Mouse (Mus musculus) T-helper 17 cell (primary cell): ENCODE measurements around the gene Klhl22.

Source experiments
- in situ Hi-C, 2 experiments: fragments of 300-600 bp; cut with MboI, MseI; formaldehyde crosslinking; loops; 1 replicate in 1 of 2; 2 replicates in 1 of 2; pipeline ENCODE4 v1.15.1; 2025; ENCODE audit warnings: high pct_unique_total_duplicates in 2 of 2

Klhl22 gene

GRCm38 (mm10) chr16:17801777-17802455, 42.5 kb downstream of the Klhl22 start:
- in situ Hi-C loops: no loop called here

DNA sequence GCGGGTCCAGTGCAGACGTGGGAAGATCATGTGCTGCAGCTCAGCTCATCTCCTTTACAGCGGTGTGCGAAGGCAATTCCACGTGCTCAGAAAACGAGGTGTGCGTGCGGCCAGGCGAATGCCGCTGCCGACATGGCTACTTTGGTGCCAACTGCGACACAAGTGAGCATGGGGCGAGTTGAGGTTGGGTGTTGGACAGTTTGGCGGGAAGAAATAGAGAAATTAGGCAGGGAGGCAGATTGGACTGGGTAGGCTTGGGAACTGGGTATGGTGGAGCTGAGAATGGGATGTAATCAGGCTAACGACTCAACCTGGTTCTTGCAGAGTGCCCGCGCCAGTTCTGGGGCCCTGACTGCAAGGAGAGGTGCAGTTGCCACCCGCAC, 43.0 kb downstream of the Klhl22 start:
- in situ Hi-C loops: no loop called here

GRCm38 (mm10) chr16:17802839-17803674, 43.6 kb downstream of the Klhl22 start:
- in situ Hi-C loops: no loop called here

DNA sequence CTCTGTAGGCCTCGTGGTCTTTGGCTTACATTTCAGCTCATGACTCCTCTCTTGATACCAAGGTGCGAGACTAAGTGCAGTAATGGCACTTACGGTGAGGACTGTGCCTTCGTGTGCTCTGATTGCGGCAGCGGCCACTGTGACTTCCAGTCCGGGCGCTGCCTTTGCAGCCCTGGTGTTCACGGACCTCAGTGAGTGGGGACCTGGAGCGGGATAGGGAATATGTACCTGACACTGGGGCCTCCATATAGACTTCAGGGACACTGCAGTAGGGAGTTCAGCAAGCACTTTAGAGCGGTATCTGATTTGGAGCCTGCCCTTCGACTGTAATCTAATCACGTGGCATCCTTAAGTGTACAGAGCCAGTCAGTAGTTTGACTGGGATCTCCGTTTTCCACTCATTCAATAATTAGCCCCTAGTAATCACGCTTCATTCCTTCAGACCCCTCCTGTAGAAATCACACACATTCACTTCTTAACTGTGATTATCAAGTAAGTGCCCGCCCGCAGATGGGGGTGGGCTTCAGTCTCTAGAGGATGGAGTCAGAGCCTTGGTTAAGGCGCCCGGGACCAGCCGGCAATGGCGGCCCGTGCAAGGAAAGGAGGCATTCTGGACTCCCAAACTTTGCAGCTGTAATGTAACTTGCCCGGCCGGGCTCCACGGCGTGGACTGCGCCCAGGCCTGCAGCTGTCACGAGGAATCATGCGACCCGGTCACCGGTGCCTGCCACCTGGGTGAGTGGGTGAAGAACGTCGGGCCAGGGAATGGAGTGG, 44.4 kb downstream of the Klhl22 start:
- in situ Hi-C loops: no loop called here

- in situ Hi-C loops: no loop called here
These were observed 45.1 kb downstream of the Klhl22 start for GRCm38 (mm10) chr16:17804449-17804912.

GRCm38 (mm10) chr16:17804982-17805381, 45.6 kb downstream of the Klhl22 start:
- in situ Hi-C loops: loop anchor here in 1 of 2 experiments (5.0 kb wide), 1 partner anchor 73 kb away; the partner anchor contains the start of gene Med15

DNA sequence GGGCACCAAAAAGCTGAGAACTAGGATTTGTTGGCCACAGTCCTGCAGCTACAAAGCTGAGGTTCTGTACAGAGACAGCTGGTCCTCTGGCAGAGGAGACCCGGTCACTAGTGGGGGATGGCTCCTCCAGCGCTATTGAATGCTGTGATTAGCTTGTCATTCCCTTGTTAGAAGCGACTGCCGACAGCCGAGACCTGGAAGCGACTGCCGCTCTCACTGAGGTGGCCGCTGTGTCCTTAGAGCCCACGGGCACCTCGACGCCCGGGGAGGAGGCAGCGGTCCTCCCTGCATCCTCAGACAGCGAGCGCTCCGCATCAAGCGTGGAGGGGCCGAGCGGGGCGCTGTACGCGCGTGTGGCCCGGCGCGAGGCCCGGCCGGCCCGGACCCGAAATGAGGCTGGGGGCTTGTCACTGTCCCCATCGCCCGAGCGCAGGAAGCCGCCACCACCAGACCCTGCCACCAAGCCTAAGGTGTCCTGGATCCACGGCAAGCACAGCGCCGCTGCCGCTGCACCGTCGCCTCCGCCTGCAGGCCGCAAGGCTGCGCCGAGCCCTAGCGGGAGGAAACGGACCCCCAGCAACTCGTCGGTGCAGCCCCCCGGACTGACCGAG, 47.3 kb downstream of the Klhl22 start:
- in situ Hi-C loops: loop anchor here in 1 of 2 experiments (5.0 kb wide), 1 partner anchor 74 kb away; the partner anchor contains the start of gene Med15

GRCm38 (mm10) chr16:17807192-17808009, 48.0 kb downstream of the Klhl22 start:
- in situ Hi-C loops: loop anchor here in 1 of 2 experiments (5.0 kb wide), 1 partner anchor 75 kb away; the partner anchor contains the start of gene Med15

- in situ Hi-C loops: loop anchor here in 1 of 2 experiments (5.0 kb wide), 1 partner anchor 77 kb away; the partner anchor contains the start of gene Med15
These were observed 49.7 kb downstream of the Klhl22 start for GRCm38 (mm10) chr16:17809125-17809524.

DNA sequence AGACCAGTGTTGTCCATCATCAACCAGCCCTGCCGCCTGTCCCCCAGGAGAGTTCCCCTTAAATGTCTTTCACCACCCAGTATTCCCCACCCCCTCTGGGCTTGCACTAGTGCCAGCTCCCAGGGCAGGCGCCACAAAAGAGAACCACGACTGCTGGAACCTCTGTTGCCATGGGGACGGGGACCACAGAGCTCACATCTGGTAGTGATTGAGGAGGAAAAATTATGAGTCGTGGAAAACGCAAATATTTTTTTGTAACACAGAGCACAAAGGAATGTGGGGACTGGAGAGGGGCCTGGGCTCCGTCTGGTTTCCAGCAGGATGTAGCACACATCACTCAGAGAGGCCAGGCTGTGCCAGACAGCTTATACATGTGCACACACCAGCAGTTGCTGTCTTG, 50.3 kb downstream of the Klhl22 start:
- in situ Hi-C loops: loop anchor here in 1 of 2 experiments (5.0 kb wide), 1 partner anchor 77 kb away; the partner anchor contains the start of gene Med15

GRCm38 (mm10) chr16:17812120-17812519, 52.7 kb downstream of the Klhl22 start:
- in situ Hi-C loops: no loop called here

DNA sequence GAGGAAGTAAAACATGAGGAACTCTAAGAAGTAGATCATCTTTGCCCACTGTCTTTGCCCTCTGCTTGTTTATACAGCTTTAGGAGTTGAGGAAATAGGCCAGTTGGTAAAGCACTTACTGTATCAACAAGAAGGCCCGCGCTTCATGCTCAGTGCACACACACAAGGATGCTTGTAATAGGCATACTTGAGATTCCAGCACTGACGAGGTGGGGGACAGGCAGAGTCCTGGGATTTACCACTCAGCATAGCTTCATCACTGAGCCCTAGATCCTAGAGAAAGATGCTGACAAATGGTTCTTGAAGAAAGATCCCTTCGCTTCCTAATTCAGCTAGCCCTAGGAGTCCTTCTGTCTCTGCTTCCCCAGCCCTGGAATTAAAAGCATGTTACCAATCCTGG, 53.8 kb downstream of the Klhl22 start:
- in situ Hi-C loops: no loop called here

DNA sequence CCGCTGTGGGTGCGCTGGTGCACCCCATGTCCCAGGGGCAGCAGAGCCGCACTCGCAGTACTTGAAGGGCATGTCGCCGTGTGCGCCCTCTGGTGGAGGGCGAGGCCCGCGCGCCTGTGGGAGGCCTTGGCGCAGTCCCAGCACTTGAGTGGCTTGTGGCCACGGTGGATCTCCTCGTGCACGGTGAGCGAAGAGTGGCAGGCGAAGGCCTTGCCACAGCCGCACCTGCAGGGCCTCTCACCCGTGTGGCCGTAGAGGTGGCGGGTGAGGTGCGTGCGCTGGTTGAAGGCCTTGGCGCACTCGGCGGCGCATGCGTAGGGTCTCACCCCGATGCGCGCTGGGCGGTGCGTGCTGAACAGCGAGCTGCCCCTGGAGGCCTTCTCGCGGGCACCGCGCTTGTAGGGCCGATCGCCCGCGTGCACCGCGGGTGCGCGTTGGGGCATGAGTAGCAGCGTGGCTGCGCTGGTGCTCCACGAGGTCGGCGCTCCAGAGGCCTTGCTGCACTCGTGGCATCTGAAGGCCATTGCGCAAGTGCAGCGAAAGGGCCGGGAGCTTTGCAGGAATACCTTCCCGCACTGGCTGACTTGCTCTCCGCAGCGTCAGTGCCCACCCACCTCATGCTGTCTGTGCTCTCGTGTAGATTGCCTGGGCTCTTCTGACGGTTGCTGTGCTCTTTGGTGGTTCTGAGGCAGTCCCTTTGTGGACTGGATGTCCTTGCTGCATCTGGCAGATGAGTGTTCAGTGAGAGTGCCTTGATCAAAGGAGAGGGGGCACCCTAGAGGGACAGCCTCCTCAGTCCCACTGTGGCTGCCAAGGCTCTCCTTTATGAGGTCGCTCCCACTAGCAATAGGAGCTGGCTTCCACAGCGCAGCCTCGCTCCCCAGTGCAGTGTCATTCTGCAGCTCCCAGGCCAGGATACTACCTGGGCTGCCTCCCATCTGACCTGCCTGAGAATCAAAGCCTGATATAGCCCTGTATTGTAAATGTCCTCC, 56.3 kb downstream of the Klhl22 start:
- in situ Hi-C loops: no loop called here

DNA sequence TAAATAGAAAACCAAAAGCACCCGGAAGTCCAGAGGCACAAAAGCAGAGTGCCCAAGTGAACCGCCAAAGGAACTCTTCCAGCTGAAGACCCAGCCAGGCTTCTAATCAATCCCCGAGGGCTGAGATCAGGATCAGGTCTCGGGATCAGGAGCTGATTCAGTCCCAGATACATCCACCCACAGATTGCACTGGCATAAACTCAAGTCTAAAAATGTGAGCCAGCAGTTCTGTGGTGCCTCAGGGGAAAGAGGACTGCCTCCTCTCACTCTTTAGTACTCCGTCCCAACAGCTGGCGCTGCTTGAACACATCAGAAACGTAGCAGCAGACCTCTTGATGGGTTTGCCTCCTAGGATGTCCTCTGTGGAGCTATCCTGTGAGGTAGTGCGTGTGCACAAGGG, 57.1 kb downstream of the Klhl22 start:
- in situ Hi-C loops: no loop called here

GRCm38 (mm10) chr16:17826500-17826899, 67.1 kb downstream of the Klhl22 start:
- in situ Hi-C loops: no loop called here

- in situ Hi-C loops: no loop called here
These were observed 68.8 kb downstream of the Klhl22 start for GRCm38 (mm10) chr16:17828229-17828628.

DNA sequence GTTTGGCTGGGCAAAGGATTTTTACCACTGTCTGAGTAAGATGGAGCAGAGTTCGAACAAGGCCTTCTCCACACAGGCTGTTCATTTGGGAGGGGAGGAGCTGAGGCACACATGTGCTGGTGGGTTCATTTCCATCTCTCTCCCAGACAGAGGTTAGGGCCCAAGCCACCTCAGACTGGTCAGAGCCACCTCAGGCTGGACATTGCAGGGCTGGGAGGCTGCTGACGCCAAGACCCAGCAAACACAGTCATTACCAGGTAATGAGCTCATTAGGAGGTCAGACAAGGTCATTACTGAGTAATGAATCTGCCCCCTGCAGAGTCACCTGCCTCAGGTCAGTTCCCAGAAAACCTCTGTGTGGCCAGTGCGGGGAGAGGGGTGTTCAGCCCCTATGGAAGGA, 69.4 kb downstream of the Klhl22 start:
- in situ Hi-C loops: no loop called here

DNA sequence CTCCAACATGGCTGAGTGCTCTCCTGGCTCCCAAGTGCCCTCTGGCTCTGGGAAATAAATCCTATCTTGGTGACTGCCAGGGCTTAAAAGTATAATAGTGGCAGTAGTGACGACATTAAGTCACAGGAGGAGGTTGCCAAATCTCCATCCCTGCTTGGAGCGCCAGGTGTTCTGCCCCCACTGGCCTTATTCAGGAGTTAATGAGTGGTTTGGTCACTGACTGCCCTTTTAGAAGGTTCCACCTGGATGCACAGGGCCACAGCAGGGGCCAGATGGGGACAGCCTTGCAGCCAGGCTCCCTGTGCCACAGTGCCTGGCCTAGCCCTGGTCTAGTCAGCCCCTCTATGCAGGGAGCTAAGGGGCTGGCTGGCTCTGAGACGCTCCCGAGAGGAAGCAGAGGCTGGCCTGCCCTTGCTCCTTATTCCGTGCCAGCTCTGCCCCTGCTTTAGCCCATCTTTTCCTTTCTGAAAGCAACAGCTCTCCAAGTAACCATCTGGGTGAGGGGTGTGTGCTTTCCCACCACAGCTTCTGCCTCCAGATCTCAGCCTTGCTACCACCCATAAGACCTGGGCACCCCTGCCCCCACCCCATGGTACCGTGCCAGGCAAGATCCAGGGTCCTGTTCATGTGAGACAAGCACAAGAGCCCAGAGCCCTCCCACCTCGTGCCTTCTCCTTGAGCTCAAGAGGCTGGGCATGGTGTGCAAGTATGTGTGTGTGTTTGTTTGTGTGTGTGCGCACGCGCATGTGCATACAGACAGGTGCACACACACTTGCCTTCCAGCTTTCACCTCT, 71.2 kb downstream of the Klhl22 start:
- in situ Hi-C loops: no loop called here
